28 mouse cellular contexts compared by ENCODE assay signal in the genomic region with DNA sequence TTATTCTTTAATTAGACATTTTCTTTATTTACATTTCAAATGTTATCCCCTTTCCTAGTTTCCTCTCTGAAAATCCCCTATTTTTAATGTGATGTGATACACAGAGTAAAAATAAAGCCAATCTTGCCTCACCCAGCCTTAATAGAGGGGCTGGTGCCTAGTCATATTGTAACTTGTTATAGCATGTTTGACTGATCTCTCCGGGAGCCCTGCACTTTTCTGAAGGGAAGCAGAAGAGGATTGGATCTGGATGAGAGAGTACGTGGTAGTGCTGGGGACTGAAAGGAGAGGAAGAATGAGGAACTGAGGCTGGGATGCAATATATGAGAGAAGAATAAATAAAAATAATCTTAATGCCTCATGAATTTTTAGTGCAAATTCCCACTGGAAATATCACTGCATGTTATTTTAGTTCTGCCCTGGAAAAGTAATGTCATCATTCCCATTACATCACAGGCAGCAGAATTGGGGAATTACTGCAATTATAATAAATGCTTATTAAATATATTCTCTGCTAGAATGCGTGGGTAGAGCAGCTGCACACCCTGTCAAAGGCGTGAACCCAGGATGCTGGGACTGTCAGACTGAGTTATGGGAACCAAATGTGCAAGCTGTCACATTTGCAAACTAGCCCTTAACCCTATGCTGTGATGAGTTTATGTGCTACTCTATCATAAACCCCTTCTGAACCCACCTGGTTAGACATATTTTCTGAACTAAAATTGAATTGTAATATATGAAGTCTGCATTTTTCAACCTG. TPM values are rescaled to one million over a fixed set of nuclear protein-coding genes. Genes with fewer than 3 reads are reported as not detected.
DNase-seq lines count a peak whose midpoint lies in the region; ATAC-seq and TF ChIP-seq lines count a peak whose summit lies in the region.
"Had no signal": no experiment of that assay in that cellular context is flagged by ENCODE, and none has a peak within 500 bp of the region (broad histone marks: within the 10 kb centered on the region; RNA-seq: fewer than 3 reads in every experiment).

No protein-coding gene starts in this region.

- H3K9me3 ChIP-seq in hindbrain, embryonic 13.5 days = no peaks in the 10 kb centered on the region
- H3K9me3 ChIP-seq in hindbrain, embryonic 12.5 days (replicated peaks) = no peaks in the 10 kb centered on the region
- H3K9me3 ChIP-seq in forebrain, embryonic 16.5 days (ENCODE audit: control insufficient read depth, low read length) = no peaks in the 10 kb centered on the region
- no peaks in the 10 kb centered on the region for H3K9me3 ChIP-seq in neural tube, embryonic 15.5 days (replicated peaks)
- H3K9me3 ChIP-seq: embryonic facial prominence, embryonic 12.5 days; limb, embryonic 12.5 days; liver, embryonic 15.5 days; midbrain, embryonic 12.5 days had no signal

- ATAC-seq in hindbrain, embryonic 13.5 days (ENCODE audit: low FRiP score) = no peak
- no peak for ATAC-seq in hindbrain, embryonic 12.5 days (ENCODE audit: low FRiP score)
- peak; percentile 95 for ATAC-seq in forebrain, embryonic 16.5 days
- ATAC-seq in neural tube, embryonic 15.5 days (ENCODE audit: low FRiP score) = peak; percentile 50; the same call in 1 of the 2 replicates
- ATAC-seq: inflammation-experienced regulatory T-cells, adult 6 months had no signal

- TF ChIP-seq CTCF in thymus, adult 2 months (IDR thresholded peaks at IDR 0.05; ENCODE audit: borderline replicate concordance, control insufficient read depth, extremely low read depth, insufficient read depth, low read length, poor library complexity) = no peak

- H3K27me3 ChIP-seq in hindbrain, embryonic 13.5 days = no peaks in the 10 kb centered on the region
- H3K27me3 ChIP-seq in hindbrain, embryonic 12.5 days = no peaks in the 10 kb centered on the region
- H3K27me3 ChIP-seq in forebrain, embryonic 16.5 days (replicated peaks; ENCODE audit: control insufficient read depth, insufficient read depth, low read length) = no peaks in the 10 kb centered on the region
- no peaks in the 10 kb centered on the region for H3K27me3 ChIP-seq in neural tube, embryonic 15.5 days (replicated peaks)
- H3K27me3 ChIP-seq in thymus, adult 2 months (ENCODE audit: control insufficient read depth, insufficient read depth, low read length) = no peaks in the 10 kb centered on the region
- H3K27me3 ChIP-seq: embryonic facial prominence, embryonic 12.5 days; limb, embryonic 12.5 days; liver, embryonic 15.5 days; midbrain, embryonic 12.5 days had no signal

- WGBS in hindbrain, embryonic 13.5 days = 51% methylated on average over 4 of the region's 4 CpGs
- 65% methylated on average over 4 of the region's 4 CpGs for WGBS in hindbrain, embryonic 12.5 days
- WGBS in forebrain, embryonic 16.5 days = 48% methylated on average over 4 of the region's 4 CpGs
- WGBS in neural tube, embryonic 15.5 days = 32% methylated on average over 4 of the region's 4 CpGs
- WGBS in thymus, adult 2 months = 92% methylated on average over 4 of the region's 4 CpGs

- no peak for TF ChIP-seq POLR2A in thymus, adult 2 months (IDR thresholded peaks at IDR 0.05; ENCODE audit: control insufficient read depth, extremely low read depth, insufficient read depth, low read length, poor library complexity)

- 0 out of 2 replicates have a peak overlapping the region, but pooled peaks have one; percentile 40 for H3K27ac ChIP-seq in hindbrain, embryonic 13.5 days
- no peak overlapping the region for H3K27ac ChIP-seq in hindbrain, embryonic 12.5 days
- peak overlapping the region; percentile 64 for H3K27ac ChIP-seq in forebrain, embryonic 16.5 days (ENCODE audit: low read length)
- H3K27ac ChIP-seq in neural tube, embryonic 15.5 days (replicated peaks) = no peak overlapping the region
- no peak overlapping the region for H3K27ac ChIP-seq in thymus, adult 2 months (ENCODE audit: control insufficient read depth, insufficient read depth, low read length)
- H3K27ac ChIP-seq: embryonic facial prominence, embryonic 12.5 days; left cerebral cortex, adult 2 months; limb, embryonic 12.5 days; liver, embryonic 15.5 days; midbrain, embryonic 12.5 days had no signal

- no peaks in the 10 kb centered on the region for H3K4me1 ChIP-seq in hindbrain, embryonic 13.5 days (replicated peaks)
- no peaks in the 10 kb centered on the region for H3K4me1 ChIP-seq in hindbrain, embryonic 12.5 days
- peaks cover 12% of the 10 kb centered on the region for H3K4me1 ChIP-seq in forebrain, embryonic 16.5 days (replicated peaks; ENCODE audit: control insufficient read depth, insufficient read depth, low read length)
- H3K4me1 ChIP-seq in neural tube, embryonic 15.5 days = peaks cover 2% of the 10 kb centered on the region; the same call in 1 of the 2 replicates
- no peaks in the 10 kb centered on the region for H3K4me1 ChIP-seq in thymus, adult 2 months (replicated peaks; ENCODE audit: control insufficient read depth, insufficient read depth, low read length)
- H3K4me1 ChIP-seq: embryonic facial prominence, embryonic 12.5 days; limb, embryonic 12.5 days; liver, embryonic 15.5 days; midbrain, embryonic 12.5 days had no signal

- H3K36me3 ChIP-seq in hindbrain, embryonic 13.5 days = no peaks in the 10 kb centered on the region
- no peaks in the 10 kb centered on the region for H3K36me3 ChIP-seq in hindbrain, embryonic 12.5 days
- H3K36me3 ChIP-seq in forebrain, embryonic 16.5 days (ENCODE audit: control insufficient read depth, insufficient read depth) = no peaks in the 10 kb centered on the region
- H3K36me3 ChIP-seq in neural tube, embryonic 15.5 days = no peaks in the 10 kb centered on the region
- no peaks in the 10 kb centered on the region for H3K36me3 ChIP-seq in thymus, adult 2 months (ENCODE audit: control insufficient read depth, insufficient read depth, low read length)
- H3K36me3 ChIP-seq: embryonic facial prominence, embryonic 12.5 days; limb, embryonic 12.5 days; liver, embryonic 15.5 days; midbrain, embryonic 12.5 days had no signal

- peak; percentile 22 for DNase-seq in right cerebral cortex, adult 18-20 months
- no peak for DNase-seq in right cerebral cortex, postnatal 25 days
- no peak for DNase-seq in adrenal gland, postnatal 25 days
- DNase-seq in thymus, adult 2 months = no peak
- DNase-seq: adrenal gland, postnatal 36 days; B cell, adult 2 months; cerebellum, adult 9-11 months; embryo, embryonic 11 days; gastrocnemius, postnatal 36 days; heart, adult 18-20 months; heart, postnatal 36 days; kidney, adult 11 months; kidney, postnatal 14 days; lung, embryonic 14.5 days; lung, postnatal 14 days had no signal

- H3K4me2 ChIP-seq in hindbrain, embryonic 13.5 days = no peak overlapping the region
- no peak overlapping the region for H3K4me2 ChIP-seq in hindbrain, embryonic 12.5 days (replicated peaks)
- no peak overlapping the region for H3K4me2 ChIP-seq in forebrain, embryonic 16.5 days (ENCODE audit: low read length)
- no peak overlapping the region for H3K4me2 ChIP-seq in neural tube, embryonic 15.5 days
- H3K4me2 ChIP-seq: embryonic facial prominence, embryonic 12.5 days; heart, embryonic 11.5 days; limb, embryonic 12.5 days; liver, embryonic 15.5 days; lung, embryonic 14.5 days; midbrain, embryonic 12.5 days had no signal

- no peak overlapping the region for H3K9ac ChIP-seq in hindbrain, embryonic 13.5 days
- H3K9ac ChIP-seq in hindbrain, embryonic 12.5 days = no peak overlapping the region
- H3K9ac ChIP-seq in forebrain, embryonic 16.5 days (replicated peaks; ENCODE audit: low read depth, low read length) = no peak overlapping the region
- H3K9ac ChIP-seq in neural tube, embryonic 15.5 days (replicated peaks) = no peak overlapping the region
- H3K9ac ChIP-seq: embryonic facial prominence, embryonic 12.5 days; limb, embryonic 12.5 days; liver, embryonic 15.5 days; lung, embryonic 14.5 days; midbrain, embryonic 12.5 days had no signal

- no peak overlapping the region for H3K4me3 ChIP-seq in hindbrain, embryonic 13.5 days
- no peak overlapping the region for H3K4me3 ChIP-seq in hindbrain, embryonic 12.5 days
- H3K4me3 ChIP-seq in forebrain, embryonic 16.5 days (replicated peaks; ENCODE audit: low read length) = no peak overlapping the region
- no peak overlapping the region for H3K4me3 ChIP-seq in neural tube, embryonic 15.5 days (replicated peaks)
- no peak overlapping the region for H3K4me3 ChIP-seq in thymus, adult 2 months (ENCODE audit: control insufficient read depth, insufficient read depth, low read length)
- H3K4me3 ChIP-seq: embryonic facial prominence, embryonic 12.5 days; left cerebral cortex, adult 2 months; limb, embryonic 12.5 days; liver, embryonic 15.5 days; midbrain, embryonic 12.5 days; myocyte had no signal

RNA-seq across cellular contexts. Expression of gene Gria2, which starts 28.4 kb away (rescaled TPM):
- 129 and 130 TPM in 2 replicates for polyA plus RNA-seq in hindbrain, embryonic 13.5 days (2015; fragmentation: Nextera tagmentation; extraction: Ambion mirVana)
- polyA plus RNA-seq in hindbrain, embryonic 12.5 days (2016; fragmentation: Nextera tagmentation; extraction: Ambion mirVana) = 55.7 and 62.4 TPM in 2 replicates
- polyA plus RNA-seq in forebrain, embryonic 16.5 days (2015; fragmentation: Nextera tagmentation; extraction: Ambion mirVana) = 264 and 275 TPM in 2 replicates
- polyA plus RNA-seq in neural tube, embryonic 15.5 days (2015; fragmentation: Nextera tagmentation; extraction: Ambion mirVana) = 181 and 211 TPM in 2 replicates
- 9.5 and 14.5 TPM in 2 replicates for total RNA-seq in adrenal gland, postnatal 25 days (2021)
- polyA plus RNA-seq in thymus, adult 2 months (2012; rRNA removed) = 0.28 TPM in 2 replicates
- total RNA-seq: liver, adult 2 months had no signal
- polyA plus RNA-seq: liver, adult 2 months; myocyte had no signal

Comparison
In these comparisons a context has a peak if more than half of its experiments do, and no peak if none do; other contexts are left out.
1. H3K27ac ChIP-seq: peak in hindbrain, embryonic 13.5 days (single experiment) and forebrain, embryonic 16.5 days (single experiment); none in hindbrain, embryonic 12.5 days (single experiment), neural tube, embryonic 15.5 days (single experiment) and thymus, adult 2 months (single experiment).
2. ATAC-seq: peak in forebrain, embryonic 16.5 days (single experiment) and neural tube, embryonic 15.5 days (single experiment); none in hindbrain, embryonic 13.5 days (single experiment) and hindbrain, embryonic 12.5 days (single experiment).
3. RNA of gene Gria2, which starts 28.4 kb away (polyA plus RNA-seq): 264 to 275 TPM in forebrain, embryonic 16.5 days, 181 to 211 TPM in neural tube, embryonic 15.5 days, 129 to 130 TPM in hindbrain, embryonic 13.5 days and 55.7 to 62.4 TPM in hindbrain, embryonic 12.5 days; 0.28 TPM in thymus, adult 2 months; every median in the first group is over 10 times any median in the second.